Mouse (Mus musculus) heart, postnatal 0 days (tissue): ENCODE data around the gene Serpina3c. TPM values are rescaled to one million over a fixed set of nuclear protein-coding genes. Genes with fewer than 3 reads are reported as not detected.
A peak's percentile ranks its signal among the peaks of the same experiment; 100 is the strongest.

Experiments
- ATAC-seq: fragments of 200-750 bp; cut with Nextera tagmentation; 2 replicates; pipeline ENCODE4 v1.8.0; 2017; ENCODE audit warnings: low read depth, moderate number of reproducible peaks, moderate library complexity; ENCODE audit not compliant: insufficient read depth
- DNase-seq: peaks from one replicate; pipeline ENCODE4 v3.0.0-alpha.2; 2016; ENCODE audit warnings: low spot score
- H3K27ac ChIP-seq: fragments of 300-500 bp; sonication (generic); 2 replicates; pipeline ENCODE4 v1.5.1; 2014; ENCODE audit warnings: low read depth, mild to moderate bottlenecking
- H3K27me3 ChIP-seq: fragments of 300-500 bp; sonication (generic); 2 replicates; pipeline ENCODE4 v1.6.1; 2014; ENCODE audit warnings: low read length, mixed read lengths; ENCODE audit not compliant: control insufficient read depth, insufficient read depth
- H3K36me3 ChIP-seq: fragments of 300-500 bp; sonication (generic); replicated peaks from 2 replicates; pipeline ENCODE4 v1.6.1; 2014; ENCODE audit warnings: low read length, mixed read lengths; ENCODE audit not compliant: control insufficient read depth, insufficient read depth
- H3K4me1 ChIP-seq: fragments of 300-500 bp; sonication (generic); 2 replicates; pipeline ENCODE4 v1.6.1; 2014; ENCODE audit warnings: antibody characterized with exemption; ENCODE audit not compliant: control insufficient read depth, insufficient read depth
- H3K4me2 ChIP-seq: fragments of 300-500 bp; sonication (generic); 2 replicates; pipeline ENCODE4 v1.6.1; 2014; ENCODE audit warnings: low read depth, mild to moderate bottlenecking, low read length, moderate library complexity
- H3K4me3 ChIP-seq: fragments of 300-500 bp; sonication (generic); 2 replicates; pipeline ENCODE4 v1.5.1; 2014; ENCODE audit warnings: low read depth, low read length
- H3K9ac ChIP-seq: fragments of 300-500 bp; sonication (generic); replicated peaks from 2 replicates; pipeline ENCODE4 v1.6.1; 2014; ENCODE audit warnings: low read depth, low read length, mixed read lengths
- H3K9me3 ChIP-seq: fragments of 300-500 bp; sonication (generic); replicated peaks from 2 replicates; pipeline ENCODE4 v1.6.1; 2016; ENCODE audit warnings: low read length; ENCODE audit not compliant: control insufficient read depth
- CTCF ChIP-seq: IDR thresholded peaks from 2 replicates; pipeline ENCODE4 v1.5.1; 2016; ENCODE audit warnings: antibody characterized with exemption, control low read depth, low read depth
- EP300 ChIP-seq: IDR thresholded peaks from 2 replicates; pipeline ENCODE4 v1.6.1; 2016; ENCODE audit warnings: antibody characterized with exemption, low read depth
- WGBS: fragments of 180-500 bp; shearing (Covaris S2); extraction: QIAGEN DNeasy Blood & Tissue Kit; methylation state at CpG from one replicate; pipeline ENCODE4 v1.1.7; 2014; 5-methylcytosine and 5-hydroxymethylcytosine counted together
- polyA plus RNA-seq: library from polyadenylated mRNA; unstranded; fragments of >200 nt; fragmentation: Nextera tagmentation; extraction: Ambion mirVana; gene quantifications from 2 replicates; pipeline ENCODE4 v1.2.1, GENCODE M21; 2015
- total RNA-seq: library from RNA; depleted of rRNA; stranded (reverse); fragments of >200 nt; gene quantifications from 2 replicates; pipeline ENCODE4 v1.2.3, GENCODE M21; 2014; ENCODE audit warnings: low replicate concordance; rRNA removed

The Serpina3c gene
- total RNA-seq (0.84 TPM in 1 of 2 replicates, not detected in the other), polyA plus RNA-seq (0.07 and 0.11 TPM in 2 replicates)

DNA sequence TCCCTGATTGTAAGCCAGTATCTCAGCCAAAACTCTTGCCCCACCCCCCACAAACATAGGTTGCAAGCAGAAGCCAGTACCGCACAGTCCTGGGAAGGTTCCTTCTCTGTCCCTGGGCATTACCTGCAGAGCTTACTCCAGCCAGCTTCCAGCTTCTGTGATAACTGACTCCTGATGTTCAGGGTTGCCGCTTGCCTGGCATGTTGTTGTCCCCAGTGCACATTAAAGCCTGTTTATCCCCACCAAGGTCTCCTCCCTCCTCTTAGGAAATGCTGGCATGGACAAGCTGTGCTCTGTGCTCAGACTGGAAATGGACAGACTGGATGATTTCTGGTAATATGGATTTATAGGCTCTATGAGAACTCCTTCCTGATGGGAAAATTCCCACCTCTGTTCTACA, at the start of gene Serpina3c:
Gene Serpina3c (minus strand): TSS at position 215 of the 400 bp plus-strand sequence.
- DNase-seq = no peak
- H3K9me3 ChIP-seq = no peaks in the 10 kb centered on the region
- H3K4me2 ChIP-seq = no peak within 1 kb of the TSS
- no peaks in the 10 kb centered on the region for H3K36me3 ChIP-seq
- TF ChIP-seq EP300 (no peak), CTCF (no peak)
- no peak within 1 kb of the TSS for H3K9ac ChIP-seq
- no peaks in the 10 kb centered on the region for H3K27me3 ChIP-seq
- no peak for ATAC-seq
- H3K4me3 ChIP-seq = no peak within 1 kb of the TSS
- H3K4me1 ChIP-seq = no peaks in the 10 kb centered on the region
- 80% methylated on average over 2 of the region's 2 CpGs for WGBS
- no peak within 1 kb of the TSS for H3K27ac ChIP-seq

DNA sequence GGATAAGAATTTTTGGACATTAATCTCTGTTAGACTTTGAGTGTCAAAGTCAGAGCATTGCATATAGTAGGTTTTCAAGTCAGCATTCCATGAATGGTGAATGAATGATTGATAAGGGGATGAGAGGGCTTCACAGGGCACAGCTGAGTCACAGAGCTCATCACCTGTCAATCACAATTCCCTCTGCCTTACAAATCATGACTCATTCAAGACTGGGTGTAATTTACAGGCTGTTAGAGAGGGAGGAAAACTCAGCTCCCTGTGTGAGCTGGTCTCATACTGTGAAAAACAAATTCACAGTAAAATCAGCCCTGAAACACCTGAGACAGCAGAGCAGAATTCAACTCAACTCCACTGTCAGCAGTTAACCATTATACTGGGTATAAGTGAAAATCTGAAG, 37.2 kb upstream of the Serpina3c start:
- DNase-seq = no peak
- Histone ChIP-seq H3K4me3 (no peak overlapping the region), H3K27me3 (no peaks in the 10 kb centered on the region), H3K4me2 (no peak overlapping the region), H3K9ac (no peak overlapping the region), H3K9me3 (no peaks in the 10 kb centered on the region), H3K36me3 (no peaks in the 10 kb centered on the region), H3K27ac (no peak overlapping the region), H3K4me1 (no peaks in the 10 kb centered on the region)
- ATAC-seq = no peak
- no peak for TF ChIP-seq CTCF
- TF ChIP-seq EP300 = no peak

DNA sequence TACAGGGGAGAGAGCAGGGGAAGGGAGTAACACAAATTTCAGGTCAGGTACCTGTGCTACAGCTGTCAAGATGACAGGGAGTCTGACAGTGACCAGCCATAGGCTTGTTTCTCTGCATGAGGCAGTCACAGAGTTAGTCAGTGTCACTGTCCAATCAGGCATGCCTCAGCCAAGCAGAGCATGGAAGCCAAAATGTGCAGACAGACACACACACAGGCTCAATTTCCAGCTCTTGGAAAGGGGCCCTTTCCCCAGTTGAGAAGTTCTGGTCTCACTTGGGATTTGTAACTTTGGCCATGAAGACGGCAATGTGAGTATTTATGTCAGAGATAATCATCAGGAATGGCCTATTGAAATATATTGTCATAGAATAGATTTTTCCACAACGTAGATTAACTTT, 35.6 kb upstream of the Serpina3c start:
- TF ChIP-seq EP300 (no peak), CTCF (no peak)
- no peaks in the 10 kb centered on the region for H3K27me3 ChIP-seq
- no peaks in the 10 kb centered on the region for H3K36me3 ChIP-seq
- no peak overlapping the region for H3K27ac ChIP-seq
- H3K4me3 ChIP-seq = no peak overlapping the region
- DNase-seq = no peak
- WGBS = 59% methylated on average over 2 of the region's 2 CpGs
- ATAC-seq = no peak
- no peaks in the 10 kb centered on the region for H3K9me3 ChIP-seq
- H3K9ac ChIP-seq = no peak overlapping the region
- H3K4me1 ChIP-seq = no peaks in the 10 kb centered on the region
- no peak overlapping the region for H3K4me2 ChIP-seq

DNA sequence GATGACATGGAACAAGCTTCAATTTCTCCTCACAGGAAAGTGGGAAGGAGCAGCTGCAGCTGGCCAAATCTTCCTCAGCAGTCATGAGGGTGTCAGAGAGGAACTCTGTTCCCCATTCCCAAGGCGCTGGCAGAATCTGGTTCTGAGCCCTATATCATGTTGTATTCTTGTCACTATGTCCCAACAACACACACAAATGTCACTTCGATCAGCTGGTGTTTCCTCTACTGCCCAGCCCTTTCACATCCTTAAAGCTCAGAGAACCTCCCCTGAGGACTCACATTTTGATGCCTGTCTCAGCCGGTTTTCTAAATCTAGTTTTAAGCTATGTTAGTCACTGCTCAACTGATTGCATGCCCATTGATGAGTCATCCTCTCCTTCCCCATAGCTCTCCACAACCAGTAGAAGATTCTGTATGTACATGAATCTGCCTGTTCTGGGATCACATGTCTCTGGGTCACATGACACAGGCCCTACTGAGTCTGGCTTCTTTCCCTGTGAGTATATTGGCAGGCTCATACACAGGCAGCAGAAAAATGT, 32.4 kb upstream of the Serpina3c start:
- no peak overlapping the region for H3K4me3 ChIP-seq
- ATAC-seq = peak; percentile 79
- peaks cover 11% of the 10 kb centered on the region; the same call in 1 of the 2 replicates for H3K27me3 ChIP-seq
- H3K9me3 ChIP-seq = no peaks in the 10 kb centered on the region
- no peaks in the 10 kb centered on the region for H3K36me3 ChIP-seq
- DNase-seq = peak; percentile 9
- no peak overlapping the region for H3K4me2 ChIP-seq
- 58% methylated on average over 3 of the region's 3 CpGs for WGBS
- H3K27ac ChIP-seq = no peak overlapping the region
- H3K9ac ChIP-seq = no peak overlapping the region
- TF ChIP-seq EP300 (no peak), CTCF (no peak)
- H3K4me1 ChIP-seq = no peaks in the 10 kb centered on the region

DNA sequence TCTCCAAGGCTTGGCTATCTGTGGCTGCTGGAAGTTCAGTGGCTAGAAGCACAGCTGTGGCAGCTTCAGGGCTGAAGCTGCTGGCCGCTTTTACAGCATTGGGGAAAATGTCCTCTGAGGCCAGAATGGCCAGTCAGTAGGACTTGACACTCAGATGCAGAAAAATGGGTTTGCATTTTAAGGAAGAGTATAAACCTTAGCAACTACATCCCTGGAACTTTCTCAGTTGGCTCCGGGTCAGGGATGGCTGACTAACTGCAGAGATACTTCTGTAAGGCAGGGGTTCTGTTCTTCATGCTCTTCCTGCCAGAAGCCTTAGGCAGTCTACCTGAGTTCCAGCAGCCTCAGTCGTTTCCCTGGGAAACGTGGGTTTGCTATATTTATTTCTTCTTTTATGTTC, 31.4 kb upstream of the Serpina3c start:
- H3K9ac ChIP-seq = no peak overlapping the region
- WGBS = 71% methylated on average over 4 of the region's 4 CpGs
- H3K4me2 ChIP-seq = no peak overlapping the region
- TF ChIP-seq EP300 (no peak), CTCF (no peak)
- H3K4me1 ChIP-seq = no peaks in the 10 kb centered on the region
- no peaks in the 10 kb centered on the region for H3K9me3 ChIP-seq
- no peak overlapping the region for H3K4me3 ChIP-seq
- no peak for ATAC-seq
- no peaks in the 10 kb centered on the region for H3K36me3 ChIP-seq
- no peak for DNase-seq
- peaks cover 14% of the 10 kb centered on the region; the same call in 1 of the 2 replicates for H3K27me3 ChIP-seq
- no peak overlapping the region for H3K27ac ChIP-seq

DNA sequence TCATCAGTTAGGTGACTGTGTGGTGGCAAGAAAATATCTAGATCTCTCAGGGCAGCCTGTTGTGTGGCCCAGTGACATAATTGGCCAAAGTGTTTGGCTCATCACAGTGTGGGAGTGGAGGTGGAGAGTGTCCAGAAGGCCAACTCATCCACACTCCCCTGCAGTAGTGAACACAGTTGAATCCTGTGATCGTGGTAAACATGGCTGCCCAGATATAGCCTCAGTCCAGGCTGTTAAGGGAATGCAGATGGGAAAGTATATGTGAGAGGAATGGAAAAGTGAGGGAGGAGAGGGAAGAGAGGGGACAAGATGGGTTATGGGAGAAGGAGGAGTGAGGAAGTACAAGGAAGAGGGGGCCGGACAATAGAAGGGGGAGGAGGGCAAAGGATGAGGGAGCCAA, 25.3 kb upstream of the Serpina3c start:
- TF ChIP-seq EP300 (no peak), CTCF (no peak)
- H3K9ac ChIP-seq = no peak overlapping the region
- H3K27ac ChIP-seq = no peak overlapping the region
- peak; percentile 24 for ATAC-seq
- 50% methylated on average over 2 of the region's 2 CpGs for WGBS
- H3K4me3 ChIP-seq = no peak overlapping the region
- H3K9me3 ChIP-seq = no peaks in the 10 kb centered on the region
- H3K4me1 ChIP-seq = peaks cover 12% of the 10 kb centered on the region
- peaks cover 14% of the 10 kb centered on the region; the same call in 1 of the 2 replicates for H3K27me3 ChIP-seq
- no peak overlapping the region for H3K4me2 ChIP-seq
- H3K36me3 ChIP-seq = no peaks in the 10 kb centered on the region
- no peak for DNase-seq
